Mouse (Mus musculus): ENCODE measurements around the gene Izumo1. TPM values are rescaled to one million over a fixed set of nuclear protein-coding genes. Genes with fewer than 3 reads are reported as not detected.

The Izumo1 gene
- not detected for total RNA-seq (2023)

DNA sequence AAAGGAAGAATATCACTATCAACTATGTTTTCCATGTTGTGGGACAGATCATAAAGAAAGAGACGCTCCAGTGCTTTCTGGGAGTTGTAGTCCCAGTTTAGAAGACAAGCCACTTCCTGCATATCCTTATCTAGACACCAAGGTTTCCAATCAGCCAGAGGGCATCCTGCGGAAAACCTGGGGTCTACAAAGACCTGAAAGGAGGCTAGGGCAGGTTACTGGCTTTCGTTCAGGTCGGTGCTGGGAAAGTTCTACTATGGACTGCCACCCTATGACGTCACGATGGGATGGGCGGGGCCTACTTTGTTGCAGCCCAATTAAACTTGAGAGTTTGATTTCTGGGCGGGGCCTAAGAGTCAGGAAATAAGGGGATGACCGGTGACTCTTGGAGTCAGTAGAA lies at the start of gene Izumo1:
Gene Izumo1, plus strand, starts transcription at position 369 of the 400 bp plus-strand sequence.

DNA sequence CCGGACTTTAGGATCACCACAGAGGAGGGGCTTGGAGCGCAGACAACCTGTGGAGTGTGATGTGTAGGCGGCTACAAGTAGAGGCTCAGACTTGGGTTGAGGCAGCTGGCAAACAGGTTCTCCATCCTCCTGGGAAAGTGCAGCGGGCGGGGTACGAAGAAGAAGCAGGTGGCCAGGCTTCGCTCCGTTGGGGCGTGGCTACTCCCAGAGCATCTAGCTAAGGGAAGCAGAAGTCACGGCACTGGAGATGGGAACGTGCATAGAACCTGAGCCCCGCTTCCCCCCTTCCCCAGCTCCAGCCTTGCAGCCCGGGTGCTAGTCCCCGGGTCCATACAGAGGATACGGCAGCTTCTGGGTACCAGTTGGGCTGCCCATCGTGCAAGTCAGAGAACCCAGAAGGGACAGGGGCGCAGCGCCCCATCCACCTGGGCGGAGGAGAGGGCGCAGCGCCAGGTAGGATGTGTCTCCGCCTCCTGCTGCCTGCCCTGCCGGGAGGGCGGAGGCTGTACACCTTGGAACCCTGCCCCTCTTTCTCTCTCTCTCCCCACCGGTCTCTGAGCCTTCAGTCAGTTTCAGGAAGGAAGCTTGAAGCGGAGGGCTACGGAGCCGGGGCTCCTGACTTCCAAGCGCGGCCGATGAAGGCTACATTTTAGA lies 4.4 kb upstream of the Izumo1 start, which contains the start of gene Fut1:
Gene Fut1, plus strand, starts transcription at position 248 of the 654 bp plus-strand sequence.

GRCm38 (mm10) chr7:45627261-45627660 lies 5.7 kb downstream of the Izumo1 start, which contains the start of gene Rasip1:
Gene Rasip1, plus strand, starts transcription at chr7:45627488.

DNA sequence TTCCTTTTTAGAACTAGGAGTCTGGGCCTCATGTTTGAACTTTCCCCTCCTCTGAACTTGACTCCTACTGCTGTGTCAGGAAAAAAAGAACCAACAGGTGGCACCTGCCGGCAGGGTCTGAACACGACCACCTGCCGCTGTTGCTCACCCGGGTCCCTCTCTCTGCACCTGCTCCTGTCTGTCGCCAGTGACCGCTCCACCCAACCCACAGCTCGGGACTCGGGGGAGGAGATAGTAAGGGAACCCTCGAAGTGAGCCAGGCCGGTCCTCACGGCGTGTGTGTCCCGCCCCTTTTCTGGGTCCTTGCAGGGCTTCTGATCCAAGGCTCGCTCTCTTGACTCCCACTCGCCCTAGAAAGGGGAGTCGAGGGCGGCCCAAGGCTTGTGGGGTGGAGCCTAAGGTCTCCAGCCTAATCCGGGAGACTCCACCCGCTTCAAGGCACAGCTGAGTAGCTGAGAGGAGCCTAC lies 18.0 kb downstream of the Izumo1 start, which contains the start of gene Mamstr:
Gene Mamstr, plus strand, starts transcription at position 417 of the 467 bp plus-strand sequence.

GRCm38 (mm10) chr7:45666161-45666560 lies 44.5 kb downstream of the Izumo1 start, which contains the start of gene Fut2:
Gene Fut2, minus strand, starts transcription at chr7:45666394.

Other genes with a start within 250 kb of the Izumo1 start
- gene Snrnp70, start 226.1 kb upstream of the Izumo1 start, total RNA-seq (2023) = 100 to 1,000 TPM; 614 to 615 TPM
- not detected for gene Kcna7, start 216.2 kb upstream of the Izumo1 start, total RNA-seq (2023)
- not detected for gene Ntf5, start 208.1 kb upstream of the Izumo1 start, total RNA-seq (2023)
- not detected for gene Lhb, start 201.0 kb upstream of the Izumo1 start, total RNA-seq (2023)
- gene Gys1, start 187.0 kb upstream of the Izumo1 start, total RNA-seq (2023) = 10 to 100 TPM; 21.3 to 24.4 TPM
- 10 to 100 TPM; 48.0 to 56.3 TPM for gene Ruvbl2, start 183.7 kb upstream of the Izumo1 start, total RNA-seq (2023)
- gene Ftl1, start 161.9 kb upstream of the Izumo1 start, total RNA-seq (2023) = 100 to 1,000 TPM; 609 to 629 TPM
- 100 to 1,000 TPM; 113 to 118 TPM for gene Bax, start 154.9 kb upstream of the Izumo1 start, total RNA-seq (2023)
- gene Tulp2, start 139.9 kb upstream of the Izumo1 start, total RNA-seq (2023) = not detected
- gene Gm45808, start 135.0 kb upstream of the Izumo1 start, total RNA-seq (2023) = 1 to 10 TPM in 1 of 2 experiments, not detected in 1; 3.7 TPM
- 1 to 10 TPM; 3.3 to 5.3 TPM for gene Dhdh, start 133.0 kb upstream of the Izumo1 start, total RNA-seq (2023)
- 10 to 100 TPM; 78.3 to 83.7 TPM for gene Nucb1, start 111.4 kb upstream of the Izumo1 start, total RNA-seq (2023)
- gene Ppp1r15a, start 95.5 kb upstream of the Izumo1 start, total RNA-seq (2023) = 1,000 to 10,000 TPM in 1 of 2 experiments, 100 to 1,000 TPM in 1; 780 to 1,130 TPM
- 1 to 10 TPM; 2.5 to 2.8 TPM for gene Plekha4, start 95.5 kb upstream of the Izumo1 start, total RNA-seq (2023)
- 1 to 10 TPM in 1 of 2 experiments, not detected in 1; 8.0 TPM for gene Hsd17b14, start 66.9 kb upstream of the Izumo1 start, total RNA-seq (2023)
- gene Bcat2, start 51.7 kb upstream of the Izumo1 start, total RNA-seq (2023) = 10 to 100 TPM; 28.7 to 47.2 TPM
- gene Fgf21, start 6.3 kb upstream of the Izumo1 start, total RNA-seq (2023) = not detected
- gene Fut1, start 4.5 kb upstream of the Izumo1 start, total RNA-seq (2023) = not detected
- not detected for gene Rasip1, start 5.7 kb downstream of the Izumo1 start, total RNA-seq (2023)
- not detected for gene Mamstr, start 18.2 kb downstream of the Izumo1 start, total RNA-seq (2023)
- not detected for gene Fut2, start 44.6 kb downstream of the Izumo1 start, total RNA-seq (2023)
- not detected for gene Ntn5, start 62.2 kb downstream of the Izumo1 start, total RNA-seq (2023)
- not detected for gene Sec1, start 72.6 kb downstream of the Izumo1 start, total RNA-seq (2023)
- not detected for gene Car11, start 78.0 kb downstream of the Izumo1 start, total RNA-seq (2023)
- gene Dbp, start 83.3 kb downstream of the Izumo1 start, total RNA-seq (2023) = 10 to 100 TPM; 18.5 to 23.3 TPM
- gene Rpl18, start 93.6 kb downstream of the Izumo1 start, total RNA-seq (2023) = 1,000 to 10,000 TPM; 1,959 to 2,082 TPM
- gene Sphk2, start 96.2 kb downstream of the Izumo1 start, total RNA-seq (2023) = 10 to 100 TPM; 33.4 to 41.2 TPM
- gene Fam83e, start 99.4 kb downstream of the Izumo1 start, total RNA-seq (2023) = under 1 TPM; 0.42 to 0.99 TPM
- not detected for gene Spaca4, start 104.0 kb downstream of the Izumo1 start, total RNA-seq (2023)
- gene Lmtk3, start 161.9 kb downstream of the Izumo1 start, total RNA-seq (2023) = under 1 TPM in 1 of 2 experiments, not detected in 1; 0.26 TPM
- not detected for gene Sult2b1, start 162.9 kb downstream of the Izumo1 start, total RNA-seq (2023)
- 100 to 1,000 TPM; 108 to 146 TPM for gene Cyth2, start 192.8 kb downstream of the Izumo1 start, total RNA-seq (2023)
- 1 to 10 TPM; 2.3 to 3.3 TPM for gene Kcnj14, start 203.0 kb downstream of the Izumo1 start, total RNA-seq (2023)
- gene Grwd1, start 209.1 kb downstream of the Izumo1 start, total RNA-seq (2023) = 10 to 100 TPM; 27.9 to 32.7 TPM